Mouse (Mus musculus): ENCODE measurements around the gene Plxnd1. TPM values are rescaled to one million over a fixed set of nuclear protein-coding genes. Genes with fewer than 3 reads are reported as not detected.
A peak's percentile ranks its signal among the peaks of the same experiment; 100 is the strongest.

The Plxnd1 gene
- total and polyA plus RNA-seq, 2 experiments from 2014 or later = 8.2 to 31.2 TPM

DNA sequence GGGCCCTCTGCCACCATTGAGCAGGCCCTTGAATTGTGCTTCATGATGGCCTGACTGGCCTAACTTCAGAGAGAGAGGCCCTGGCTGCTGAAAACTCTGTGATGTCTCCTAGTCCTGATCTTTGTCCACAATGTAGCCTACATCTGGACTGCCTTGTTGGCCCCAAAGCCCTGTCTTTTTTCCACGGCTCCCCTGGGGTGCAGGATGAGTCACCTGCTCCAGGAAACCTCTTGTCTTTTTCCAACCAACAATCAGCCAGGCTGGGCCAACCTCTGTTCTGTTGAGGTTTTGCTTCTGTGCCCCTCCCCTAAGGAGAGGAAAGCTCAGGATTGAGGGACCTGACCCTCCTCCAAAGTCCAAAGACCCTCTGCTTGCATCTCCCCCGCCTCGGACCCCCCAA lies 33.1 kb downstream of the Plxnd1 start:
- no peak for DNase-seq (ENCODE audit: low spot score)
- Histone ChIP-seq H3K4me1 (ENCODE audit: insufficient read depth, low read length) (peaks cover 6% of the 10 kb centered on the region), H3K27me3 (ENCODE audit: insufficient read depth, low read length) (no peaks in the 10 kb centered on the region), H3K27ac (no peak overlapping the region), H3K36me3 (ENCODE audit: insufficient read depth, low read length) (no peaks in the 10 kb centered on the region), H3K9me3 (ENCODE audit: low read length) (no peaks in the 10 kb centered on the region), H3K4me3 (ENCODE audit: low read length) (no peak overlapping the region), H3K4me2 (ENCODE audit: low read depth, low read length) (no peak overlapping the region), H3K9ac (replicated peaks; ENCODE audit: low read length) (no peak overlapping the region)
- 84% methylated on average over 3 of the region's 3 CpGs for WGBS
- no peak for TF ChIP-seq CTCF (IDR thresholded peaks at IDR 0.05; ENCODE audit: low read depth)
- no peak for ATAC-seq

DNA sequence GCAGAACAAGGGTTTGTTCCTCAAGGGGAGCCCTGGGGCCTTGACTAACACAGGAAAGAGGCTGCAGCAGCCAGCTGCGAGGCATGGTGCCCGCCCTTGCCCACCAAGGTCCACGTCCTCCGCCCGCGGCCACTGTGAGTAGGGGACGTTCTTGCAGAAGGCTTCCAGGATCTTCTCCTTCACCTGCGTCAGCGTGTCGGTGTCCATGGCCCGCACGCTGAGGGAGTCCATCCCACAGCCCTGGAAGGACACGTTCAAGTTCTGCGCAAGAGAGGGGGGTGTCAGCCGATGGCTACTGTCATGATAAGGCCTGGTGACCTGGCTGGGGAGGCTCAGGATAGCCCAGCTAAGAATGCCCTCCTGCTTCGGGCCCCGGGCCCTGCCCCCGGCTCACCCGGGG lies 34.5 kb downstream of the Plxnd1 start:
- no peak for TF ChIP-seq CTCF (IDR thresholded peaks at IDR 0.05; ENCODE audit: low read depth)
- Histone ChIP-seq H3K4me3 (ENCODE audit: low read length) (no peak overlapping the region), H3K27ac (no peak overlapping the region), H3K27me3 (ENCODE audit: insufficient read depth, low read length) (no peaks in the 10 kb centered on the region), H3K9me3 (ENCODE audit: low read length) (no peaks in the 10 kb centered on the region), H3K36me3 (ENCODE audit: insufficient read depth, low read length) (no peaks in the 10 kb centered on the region), H3K4me1 (ENCODE audit: insufficient read depth, low read length) (peaks cover 8% of the 10 kb centered on the region), H3K4me2 (ENCODE audit: low read depth, low read length) (no peak overlapping the region), H3K9ac (replicated peaks; ENCODE audit: low read length) (no peak overlapping the region)
- no peak for DNase-seq (ENCODE audit: low spot score)
- ATAC-seq = no peak
- WGBS = 90% methylated on average over 19 of the region's 19 CpGs

DNA sequence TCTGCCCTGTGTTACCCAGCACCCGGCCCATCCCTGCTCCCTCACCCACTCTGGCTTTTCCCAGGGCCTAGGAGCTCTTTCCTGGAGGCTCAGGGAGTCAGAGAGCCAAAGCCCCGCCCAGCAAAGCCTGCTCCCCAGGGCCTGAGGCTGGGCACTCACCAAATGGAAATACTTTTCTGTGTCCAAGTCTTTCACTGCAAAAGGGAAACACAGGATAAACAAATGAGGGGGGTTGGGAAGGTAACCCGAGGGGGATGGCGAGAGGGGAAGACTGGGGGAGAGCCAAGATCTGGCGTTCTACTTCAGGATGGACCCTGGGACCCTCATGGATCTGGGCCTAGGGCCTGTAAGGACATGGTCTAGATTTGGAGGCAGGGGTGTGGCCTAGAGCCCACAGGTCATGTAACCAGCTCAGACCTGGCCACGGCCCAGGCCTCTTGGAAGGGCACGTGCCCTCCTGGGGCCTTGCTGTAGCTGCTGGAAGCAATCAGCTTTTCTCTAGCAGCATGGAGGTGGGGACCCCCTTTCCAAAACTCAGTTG lies 35.6 kb downstream of the Plxnd1 start:
- ATAC-seq = no peak
- no peaks in the 10 kb centered on the region for H3K27me3 ChIP-seq (ENCODE audit: insufficient read depth, low read length)
- H3K4me3 ChIP-seq (ENCODE audit: low read length) = no peak overlapping the region
- H3K4me1 ChIP-seq (ENCODE audit: insufficient read depth, low read length) = peaks cover 14% of the 10 kb centered on the region
- H3K9ac ChIP-seq (replicated peaks; ENCODE audit: low read length) = no peak overlapping the region
- H3K27ac ChIP-seq = no peak overlapping the region
- DNase-seq (ENCODE audit: low spot score) = no peak
- no peaks in the 10 kb centered on the region for H3K36me3 ChIP-seq (ENCODE audit: insufficient read depth, low read length)
- no peaks in the 10 kb centered on the region for H3K9me3 ChIP-seq (ENCODE audit: low read length)
- no peak for TF ChIP-seq CTCF (IDR thresholded peaks at IDR 0.05; ENCODE audit: low read depth)
- no peak overlapping the region for H3K4me2 ChIP-seq (ENCODE audit: low read depth, low read length)
- 67% methylated on average over 7 of the region's 7 CpGs for WGBS

DNA sequence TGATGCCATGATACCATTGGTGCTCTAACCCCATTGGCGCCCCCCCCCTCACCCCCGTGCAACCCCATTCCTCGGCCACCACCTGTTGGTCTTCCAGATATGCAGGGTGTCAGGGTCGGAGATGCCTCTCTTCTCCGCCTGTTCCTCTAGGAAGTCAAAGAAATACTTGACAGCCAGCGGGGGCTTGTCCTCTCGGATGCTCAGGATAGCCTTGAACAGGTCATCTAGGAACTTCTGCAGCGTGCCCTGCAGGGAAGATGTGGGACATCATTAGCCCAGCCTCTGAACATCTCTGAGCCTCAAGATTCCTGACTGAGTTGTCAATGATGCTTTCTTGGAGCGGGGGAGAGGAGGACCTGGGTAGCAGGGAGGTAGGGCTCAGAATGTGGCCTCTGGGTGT lies 36.4 kb downstream of the Plxnd1 start:
- peaks cover 14% of the 10 kb centered on the region for H3K4me1 ChIP-seq (ENCODE audit: insufficient read depth, low read length)
- H3K4me3 ChIP-seq (ENCODE audit: low read length) = no peak overlapping the region
- no peaks in the 10 kb centered on the region for H3K9me3 ChIP-seq (ENCODE audit: low read length)
- 90% methylated on average over 9 of the region's 9 CpGs for WGBS
- no peak overlapping the region for H3K4me2 ChIP-seq (ENCODE audit: low read depth, low read length)
- H3K9ac ChIP-seq (replicated peaks; ENCODE audit: low read length) = no peak overlapping the region
- H3K36me3 ChIP-seq (ENCODE audit: insufficient read depth, low read length) = no peaks in the 10 kb centered on the region
- no peak for TF ChIP-seq CTCF (IDR thresholded peaks at IDR 0.05; ENCODE audit: low read depth)
- DNase-seq (ENCODE audit: low spot score) = no peak
- H3K27me3 ChIP-seq (ENCODE audit: insufficient read depth, low read length) = no peaks in the 10 kb centered on the region
- no peak overlapping the region for H3K27ac ChIP-seq
- no peak for ATAC-seq

DNA sequence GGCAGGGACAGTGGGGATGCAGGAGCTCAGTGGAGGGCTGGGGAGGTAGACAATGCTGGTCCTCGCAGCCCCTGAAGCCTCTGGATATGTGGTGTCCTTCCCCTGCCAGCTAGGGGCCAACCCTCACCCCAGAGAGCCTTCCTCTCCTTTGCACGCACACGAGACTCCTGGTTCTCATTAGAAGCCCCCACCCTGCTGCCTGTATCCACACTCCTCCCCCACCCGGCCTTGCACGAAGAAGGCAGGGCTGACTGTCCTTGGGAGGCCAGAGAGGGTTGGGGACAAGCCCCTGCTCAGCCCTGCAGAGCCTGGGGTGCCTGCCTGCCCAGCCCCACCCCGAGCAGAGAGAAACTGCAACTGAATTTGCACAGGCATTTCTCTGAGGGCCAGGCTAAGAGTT lies 37.1 kb downstream of the Plxnd1 start:
- Histone ChIP-seq H3K4me1 (ENCODE audit: insufficient read depth, low read length) (peaks cover 17% of the 10 kb centered on the region), H3K27ac (0 out of 2 replicates have a peak overlapping the region, but pooled peaks have one; percentile 41), H3K4me3 (ENCODE audit: low read length) (no peak overlapping the region), H3K4me2 (ENCODE audit: low read depth, low read length) (no peak overlapping the region), H3K36me3 (ENCODE audit: insufficient read depth, low read length) (no peaks in the 10 kb centered on the region), H3K9ac (replicated peaks; ENCODE audit: low read length) (no peak overlapping the region), H3K27me3 (ENCODE audit: insufficient read depth, low read length) (no peaks in the 10 kb centered on the region), H3K9me3 (ENCODE audit: low read length) (no peaks in the 10 kb centered on the region)
- TF ChIP-seq CTCF (IDR thresholded peaks at IDR 0.05; ENCODE audit: low read depth) = no peak
- DNase-seq (ENCODE audit: low spot score) (no peak), ATAC-seq (no peak)
- 46% methylated on average over 6 of the region's 6 CpGs for WGBS

DNA sequence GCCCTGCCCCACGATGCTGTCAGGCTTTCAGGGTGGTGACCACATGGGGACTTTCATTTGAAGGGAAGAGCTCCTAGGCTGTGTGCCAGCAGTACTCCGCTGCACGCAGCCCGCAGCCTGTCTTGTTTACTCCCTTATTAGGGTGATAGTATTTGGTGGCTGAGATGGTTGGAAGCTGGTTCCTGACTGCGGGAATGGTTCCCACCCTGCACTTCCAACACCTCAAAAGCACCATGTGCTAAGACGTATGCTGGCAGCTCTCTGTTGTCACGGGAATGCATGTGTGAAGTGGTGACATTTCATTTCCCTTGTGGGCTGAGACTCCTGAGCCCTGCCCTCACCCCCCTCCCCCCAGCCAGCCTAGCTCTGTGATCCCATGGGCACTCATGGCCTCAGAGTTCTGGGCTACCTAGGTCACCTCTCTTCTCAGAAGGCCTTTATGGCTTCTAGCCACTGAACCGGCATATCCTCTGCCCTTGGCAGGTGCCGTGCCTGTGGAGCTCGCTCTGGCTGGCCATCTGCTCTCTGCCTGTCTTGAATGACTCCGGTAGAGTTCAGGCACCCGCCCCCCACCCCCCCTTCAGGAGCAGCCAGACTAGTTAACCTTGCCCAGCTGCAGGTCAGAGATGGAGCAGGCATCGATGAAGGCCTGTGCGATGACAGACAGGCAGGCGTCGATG lies 37.7 kb downstream of the Plxnd1 start:
- ATAC-seq (peak; percentile 61), DNase-seq (ENCODE audit: low spot score) (peak; percentile 67)
- 32% methylated on average over 16 of the region's 16 CpGs for WGBS
- no peak for TF ChIP-seq CTCF (IDR thresholded peaks at IDR 0.05; ENCODE audit: low read depth)
- Histone ChIP-seq H3K4me3 (ENCODE audit: low read length) (no peak overlapping the region), H3K36me3 (ENCODE audit: insufficient read depth, low read length) (no peaks in the 10 kb centered on the region), H3K9me3 (ENCODE audit: low read length) (no peaks in the 10 kb centered on the region), H3K27ac (peak overlapping the region; percentile 41; the same call in 1 of the 2 replicates), H3K4me2 (ENCODE audit: low read depth, low read length) (no peak overlapping the region), H3K9ac (replicated peaks; ENCODE audit: low read length) (no peak overlapping the region), H3K4me1 (ENCODE audit: insufficient read depth, low read length) (peaks cover 17% of the 10 kb centered on the region), H3K27me3 (ENCODE audit: insufficient read depth, low read length) (no peaks in the 10 kb centered on the region)

DNA sequence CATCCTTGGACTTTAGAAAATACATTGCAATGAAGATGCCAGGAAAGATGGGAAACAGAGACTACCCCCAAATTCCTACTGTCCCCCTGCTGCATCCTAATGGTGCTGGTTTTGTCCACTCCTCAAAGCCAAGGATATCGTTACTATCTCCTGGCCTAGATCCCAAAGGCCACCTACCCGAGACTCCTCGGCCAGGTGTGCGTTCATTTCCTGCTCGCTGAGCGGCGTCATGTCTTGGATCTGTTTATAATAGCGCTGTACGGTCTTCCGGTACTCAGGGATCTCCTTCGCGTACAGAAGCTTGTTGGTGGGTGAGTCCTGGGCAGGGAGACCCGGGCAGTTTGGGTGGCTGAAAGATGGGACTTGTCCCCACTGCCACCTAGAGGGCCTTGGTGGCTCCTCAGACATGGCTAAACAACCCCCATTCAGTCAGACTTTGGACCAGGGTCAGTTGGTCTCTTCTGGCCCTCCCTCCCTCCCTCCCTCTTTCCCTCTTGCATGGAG lies 38.3 kb downstream of the Plxnd1 start:
- H3K9me3 ChIP-seq (ENCODE audit: low read length) = no peaks in the 10 kb centered on the region
- TF ChIP-seq CTCF (IDR thresholded peaks at IDR 0.05; ENCODE audit: low read depth) = peak; percentile 44
- H3K27ac ChIP-seq = peak overlapping the region; percentile 41; the same call in 1 of the 2 replicates
- H3K4me1 ChIP-seq (ENCODE audit: insufficient read depth, low read length) = peaks cover 17% of the 10 kb centered on the region
- H3K36me3 ChIP-seq (ENCODE audit: insufficient read depth, low read length) = no peaks in the 10 kb centered on the region
- DNase-seq (ENCODE audit: low spot score) = no peak
- no peaks in the 10 kb centered on the region for H3K27me3 ChIP-seq (ENCODE audit: insufficient read depth, low read length)
- H3K4me2 ChIP-seq (ENCODE audit: low read depth, low read length) = no peak overlapping the region
- no peak overlapping the region for H3K9ac ChIP-seq (replicated peaks; ENCODE audit: low read length)
- H3K4me3 ChIP-seq (ENCODE audit: low read length) = no peak overlapping the region
- WGBS = 74% methylated on average over 13 of the region's 13 CpGs
- peak; percentile 36 for ATAC-seq

Measured in hindbrain, postnatal 0 days (tissue).